Mouse (Mus musculus) midbrain, embryonic 15.5 days (tissue): ENCODE results near the gene Arhgef3. TPM values are rescaled to one million over a fixed set of nuclear protein-coding genes. Genes with fewer than 3 reads are reported as not detected.
"Not testable (repeated sequence)": the region's sequence is repeated elsewhere in the genome, so short reads cannot be mapped to it uniquely, and the experiment has no call there.

Experiments
- ATAC-seq: fragments of 200-750 bp; cut with Nextera tagmentation; replicated peaks from 2 replicates; pipeline ENCODE4 v1.8.0; 2017; ENCODE audit warnings: moderate TSS enrichment
- H3K27ac ChIP-seq: fragments of 300-500 bp; sonication (generic); 2 replicates; pipeline ENCODE4 v1.5.1; 2015; ENCODE audit warnings: mild to moderate bottlenecking, inconsistent platforms
- H3K27me3 ChIP-seq: fragments of 300-500 bp; sonication (generic); replicated peaks from 2 replicates; pipeline ENCODE4 v1.6.1; 2015; ENCODE audit warnings: inconsistent platforms
- H3K36me3 ChIP-seq: fragments of 300-500 bp; sonication (generic); replicated peaks from 2 replicates; pipeline ENCODE4 v1.6.1; 2015; ENCODE audit warnings: inconsistent platforms
- H3K4me1 ChIP-seq: fragments of 300-500 bp; sonication (generic); 2 replicates; pipeline ENCODE4 v1.6.1; 2015; ENCODE audit warnings: inconsistent platforms
- H3K4me2 ChIP-seq: fragments of 300-500 bp; sonication (generic); 2 replicates; pipeline ENCODE4 v1.6.1; 2015; ENCODE audit warnings: inconsistent platforms, mild to moderate bottlenecking, moderate library complexity
- H3K4me3 ChIP-seq: fragments of 300-500 bp; sonication (generic); 2 replicates; pipeline ENCODE4 v1.5.1; 2015; ENCODE audit warnings: mild to moderate bottlenecking, inconsistent platforms
- H3K9ac ChIP-seq: fragments of 300-500 bp; sonication (generic); 2 replicates; pipeline ENCODE4 v1.6.1; 2015; ENCODE audit warnings: mild to moderate bottlenecking, inconsistent platforms
- H3K9me3 ChIP-seq: fragments of 300-500 bp; sonication (generic); 2 replicates; pipeline ENCODE4 v1.6.1; 2016; ENCODE audit warnings: inconsistent platforms
- WGBS: fragments of 180-500 bp; shearing (Covaris S2); methylation state at CpG from one replicate; pipeline ENCODE4 v1.1.7; 2015; ENCODE audit warnings: mixed read lengths; 5-methylcytosine and 5-hydroxymethylcytosine counted together
- polyA plus RNA-seq: library from polyadenylated mRNA; unstranded; fragments of >200 nt; fragmentation: Nextera tagmentation; extraction: Ambion mirVana; gene quantifications from 2 replicates; pipeline ENCODE4 v1.2.1, GENCODE M21; 2015

Arhgef3 gene
- polyA plus RNA-seq, 1 experiment from 2014 or later = 6.8 TPM

DNA sequence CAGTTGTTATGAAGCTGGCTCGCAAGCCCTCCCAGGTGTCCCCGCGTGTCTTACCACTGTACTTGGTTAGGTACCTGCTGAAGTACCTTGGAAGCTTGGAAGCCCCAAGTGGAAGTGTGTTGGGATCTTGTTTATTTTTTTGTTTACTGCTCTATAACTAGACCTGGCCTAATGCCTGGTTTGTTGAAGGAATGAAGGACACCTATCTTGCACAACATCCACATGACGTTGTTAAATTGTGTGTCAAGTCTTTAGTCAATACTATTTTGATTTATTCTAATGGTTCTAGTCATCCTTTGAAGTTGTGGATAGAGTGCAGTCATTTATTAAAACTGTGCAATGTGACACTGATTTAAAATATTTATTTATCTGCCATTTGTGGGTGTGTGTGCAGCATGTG lies 94.8 kb downstream of the Arhgef3 start:
- 97% methylated on average over 4 of the region's 4 CpGs for WGBS
- ATAC-seq = no peak
- Histone ChIP-seq H3K27me3 (no peaks in the 10 kb centered on the region), H3K4me2 (no peak overlapping the region), H3K9ac (no peak overlapping the region), H3K27ac (no peak overlapping the region), H3K4me1 (no peaks in the 10 kb centered on the region), H3K4me3 (no peak overlapping the region), H3K9me3 (no peaks in the 10 kb centered on the region), H3K36me3 (no peaks in the 10 kb centered on the region)

- not testable (repeated sequence) for H3K27me3 ChIP-seq, H3K4me3 ChIP-seq, H3K36me3 ChIP-seq, H3K4me2 ChIP-seq, H3K9me3 ChIP-seq, H3K4me1 ChIP-seq, H3K9ac ChIP-seq, ATAC-seq, H3K27ac ChIP-seq
- WGBS = 79% methylated on average over 9 of the region's 9 CpGs
Measured at GRCm38 (mm10) chr14:27210801-27211200, 96.1 kb downstream of the Arhgef3 start.

GRCm38 (mm10) chr14:27211743-27212445 lies 97.2 kb downstream of the Arhgef3 start:
- whole genome bisulfite sequencing = 90% methylated on average over 2 of the region's 2 CpGs
- H3K27ac ChIP-seq = no peak overlapping the region

GRCm38 (mm10) chr14:27214232-27214631 lies 99.5 kb downstream of the Arhgef3 start:
- Histone ChIP-seq H3K27ac (no peak overlapping the region), H3K9me3 (no peaks in the 10 kb centered on the region), H3K4me3 (no peak overlapping the region), H3K36me3 (no peaks in the 10 kb centered on the region), H3K27me3 (no peaks in the 10 kb centered on the region), H3K9ac (no peak overlapping the region), H3K4me2 (no peak overlapping the region), H3K4me1 (no peaks in the 10 kb centered on the region)
- 79% methylated on average over 2 of the region's 2 CpGs for WGBS
- no peak for ATAC-seq

More at GRCm38 (mm10) chr14:27211743-27212445, 97.2 kb downstream of the Arhgef3 start:
- no peak for ATAC-seq
- Histone ChIP-seq H3K4me1 (no peaks in the 10 kb centered on the region), H3K27me3 (no peaks in the 10 kb centered on the region), H3K4me3 (no peak overlapping the region), H3K9ac (no peak overlapping the region), H3K4me2 (no peak overlapping the region), H3K9me3 (no peaks in the 10 kb centered on the region), H3K36me3 (no peaks in the 10 kb centered on the region)

DNA sequence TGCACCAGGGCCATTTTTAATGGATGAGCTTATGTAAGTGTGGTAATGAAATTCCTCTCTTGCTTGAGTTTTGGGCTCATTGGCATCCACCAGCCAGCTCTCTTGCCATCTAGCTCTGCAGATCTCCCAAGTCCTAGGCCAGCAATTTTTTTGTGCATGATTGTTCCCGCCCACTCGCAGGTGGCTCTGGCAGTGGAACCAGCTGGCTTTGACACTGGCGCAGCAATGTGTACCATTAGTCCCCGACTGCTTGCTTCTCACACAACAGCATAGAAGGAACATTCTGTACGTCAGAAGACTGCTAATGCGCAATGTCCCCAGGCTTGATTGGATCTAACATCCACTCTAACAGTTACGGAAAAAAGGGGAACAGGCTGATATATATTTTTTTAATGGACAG lies 105.0 kb downstream of the Arhgef3 start:
- 86% methylated on average over 7 of the region's 7 CpGs for WGBS
- H3K36me3 ChIP-seq = no peaks in the 10 kb centered on the region
- no peak overlapping the region for H3K9ac ChIP-seq
- H3K27ac ChIP-seq = no peak overlapping the region
- H3K4me1 ChIP-seq = no peaks in the 10 kb centered on the region
- no peaks in the 10 kb centered on the region for H3K9me3 ChIP-seq
- no peak overlapping the region for H3K4me3 ChIP-seq
- ATAC-seq = no peak
- no peak overlapping the region for H3K4me2 ChIP-seq
- no peaks in the 10 kb centered on the region for H3K27me3 ChIP-seq

- 85% methylated on average over 12 of the region's 12 CpGs for WGBS
- no peak for ATAC-seq
- H3K9me3 ChIP-seq = no peaks in the 10 kb centered on the region
- H3K27ac ChIP-seq = no peak overlapping the region
- H3K4me2 ChIP-seq = no peak overlapping the region
- H3K4me1 ChIP-seq = no peaks in the 10 kb centered on the region
- no peaks in the 10 kb centered on the region for H3K27me3 ChIP-seq
- no peak overlapping the region for H3K9ac ChIP-seq
- H3K36me3 ChIP-seq = no peaks in the 10 kb centered on the region
- no peak overlapping the region for H3K4me3 ChIP-seq
Measured at GRCm38 (mm10) chr14:27220297-27220696, 105.6 kb downstream of the Arhgef3 start.

DNA sequence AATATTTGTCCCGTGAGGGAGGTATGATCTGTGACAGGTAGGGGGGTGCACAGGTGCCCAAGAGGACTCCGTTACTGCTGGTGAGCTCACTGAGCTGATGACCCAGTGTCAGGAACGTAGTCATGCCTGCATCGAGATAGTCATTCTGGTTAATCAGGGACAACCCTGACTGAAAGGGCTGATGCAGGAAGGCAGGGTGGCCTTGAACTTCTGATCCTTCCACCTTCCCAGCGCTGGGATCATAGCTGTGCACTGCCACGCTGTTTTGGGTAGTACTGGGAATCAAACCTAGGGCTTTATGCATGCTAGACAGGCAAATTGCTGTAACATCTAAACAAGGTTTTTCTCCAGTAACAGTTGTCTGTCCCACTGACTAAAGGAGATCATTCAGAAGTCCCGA lies 109.9 kb downstream of the Arhgef3 start:
- WGBS = 91% methylated on average over 7 of the region's 7 CpGs
- H3K36me3 ChIP-seq = no peaks in the 10 kb centered on the region
- H3K9ac ChIP-seq = no peak overlapping the region
- H3K27me3 ChIP-seq = no peaks in the 10 kb centered on the region
- H3K9me3 ChIP-seq = no peaks in the 10 kb centered on the region
- H3K27ac ChIP-seq = no peak overlapping the region
- ATAC-seq = no peak
- H3K4me3 ChIP-seq = no peak overlapping the region
- no peak overlapping the region for H3K4me2 ChIP-seq
- H3K4me1 ChIP-seq = no peaks in the 10 kb centered on the region

DNA sequence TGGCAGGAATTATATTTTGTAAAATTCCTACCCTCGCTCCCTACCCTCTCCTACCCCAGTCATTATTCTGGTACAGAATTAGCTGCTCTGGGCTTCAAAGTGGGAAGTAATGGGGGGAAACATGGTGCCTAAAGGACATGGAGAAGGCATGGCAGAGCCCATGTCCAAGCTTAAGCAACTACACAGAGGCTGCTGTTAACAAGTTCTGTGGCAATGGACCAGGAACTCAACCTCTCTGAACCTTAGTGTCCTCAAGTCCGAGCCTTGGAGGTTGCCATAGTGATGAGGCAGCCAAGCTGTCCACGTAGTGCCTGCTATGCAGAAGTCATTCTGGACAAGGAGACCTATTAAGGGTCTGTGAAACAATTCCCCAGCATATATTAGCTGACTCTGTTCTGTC lies 111.6 kb downstream of the Arhgef3 start:
- H3K9ac ChIP-seq = no peak overlapping the region
- WGBS = 54% methylated on average over 3 of the region's 3 CpGs

DNA sequence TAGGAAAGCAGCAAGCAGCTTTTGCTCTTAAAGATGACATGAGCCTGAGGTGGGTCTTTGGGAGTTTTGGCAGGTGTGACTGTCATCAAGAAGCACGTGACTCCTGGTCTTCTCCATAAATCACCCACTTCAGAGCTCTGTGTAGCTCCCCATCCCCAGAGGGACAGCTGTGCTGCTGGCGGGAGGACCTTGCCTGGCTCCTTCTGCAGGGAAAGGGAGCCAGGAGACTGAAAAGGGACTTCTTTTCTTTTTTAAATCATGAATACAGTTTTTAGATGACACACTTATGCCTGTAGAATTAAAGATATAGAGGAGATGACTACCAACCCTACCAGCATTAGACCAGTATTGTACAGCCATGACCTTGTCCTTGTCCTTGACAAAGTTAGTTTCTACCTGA lies 113.6 kb downstream of the Arhgef3 start:
- H3K4me3 ChIP-seq = no peak overlapping the region
- H3K9ac ChIP-seq = no peak overlapping the region
- no peaks in the 10 kb centered on the region for H3K9me3 ChIP-seq
- no peak overlapping the region for H3K4me2 ChIP-seq
- peaks cover 9% of the 10 kb centered on the region for H3K4me1 ChIP-seq
- 75% methylated on average over 2 of the region's 2 CpGs for WGBS
- no peaks in the 10 kb centered on the region for H3K36me3 ChIP-seq
- ATAC-seq = no peak
- no peak overlapping the region for H3K27ac ChIP-seq
- H3K27me3 ChIP-seq = no peaks in the 10 kb centered on the region

More for the DNA sequence above, 111.6 kb downstream of the Arhgef3 start:
- Histone ChIP-seq H3K27ac (no peak overlapping the region), H3K27me3 (no peaks in the 10 kb centered on the region), H3K4me2 (no peak overlapping the region), H3K4me3 (no peak overlapping the region), H3K4me1 (peaks cover 9% of the 10 kb centered on the region), H3K36me3 (no peaks in the 10 kb centered on the region), H3K9me3 (no peaks in the 10 kb centered on the region)
- ATAC-seq = no peak

DNA sequence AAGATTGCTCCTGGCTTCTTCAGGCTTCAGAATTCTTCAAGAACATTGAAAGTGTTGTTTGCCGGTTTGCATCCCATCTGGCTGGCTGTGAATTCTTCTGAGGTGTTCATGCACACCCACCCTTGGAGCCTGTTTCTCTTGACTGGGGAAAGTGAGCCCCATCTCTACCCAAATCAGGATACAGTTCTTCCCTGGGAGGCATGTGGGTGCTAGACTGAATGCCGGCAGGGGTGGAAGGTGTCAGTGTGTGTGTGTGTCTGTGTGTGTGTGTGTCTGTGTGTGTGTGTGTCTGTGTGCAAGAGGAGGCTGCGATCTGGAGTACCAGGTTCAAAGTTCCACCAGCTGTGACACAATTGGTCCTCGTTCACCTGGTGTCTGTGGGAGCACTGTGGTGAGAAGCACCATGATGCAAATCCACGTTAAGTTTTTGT lies 114.3 kb downstream of the Arhgef3 start:
- Histone ChIP-seq H3K9me3 (no peaks in the 10 kb centered on the region), H3K27me3 (no peaks in the 10 kb centered on the region), H3K36me3 (no peaks in the 10 kb centered on the region), H3K4me3 (no peak overlapping the region), H3K27ac (no peak overlapping the region), H3K4me1 (peaks cover 9% of the 10 kb centered on the region), H3K9ac (no peak overlapping the region), H3K4me2 (no peak overlapping the region)
- 84% methylated on average over 5 of the region's 5 CpGs for WGBS
- no peak for ATAC-seq

- no peaks in the 10 kb centered on the region for H3K9me3 ChIP-seq
- no peaks in the 10 kb centered on the region for H3K27me3 ChIP-seq
- WGBS = 54% methylated on average over 16 of the region's 16 CpGs
- peaks cover 9% of the 10 kb centered on the region for H3K4me1 ChIP-seq
- H3K4me3 ChIP-seq = no peak overlapping the region
- H3K9ac ChIP-seq = no peak overlapping the region
- H3K4me2 ChIP-seq = no peak overlapping the region
- no peak overlapping the region for H3K27ac ChIP-seq
- H3K36me3 ChIP-seq = no peaks in the 10 kb centered on the region
- no peak for ATAC-seq
Measured at GRCm38 (mm10) chr14:27229441-27230147, 114.9 kb downstream of the Arhgef3 start.

DNA sequence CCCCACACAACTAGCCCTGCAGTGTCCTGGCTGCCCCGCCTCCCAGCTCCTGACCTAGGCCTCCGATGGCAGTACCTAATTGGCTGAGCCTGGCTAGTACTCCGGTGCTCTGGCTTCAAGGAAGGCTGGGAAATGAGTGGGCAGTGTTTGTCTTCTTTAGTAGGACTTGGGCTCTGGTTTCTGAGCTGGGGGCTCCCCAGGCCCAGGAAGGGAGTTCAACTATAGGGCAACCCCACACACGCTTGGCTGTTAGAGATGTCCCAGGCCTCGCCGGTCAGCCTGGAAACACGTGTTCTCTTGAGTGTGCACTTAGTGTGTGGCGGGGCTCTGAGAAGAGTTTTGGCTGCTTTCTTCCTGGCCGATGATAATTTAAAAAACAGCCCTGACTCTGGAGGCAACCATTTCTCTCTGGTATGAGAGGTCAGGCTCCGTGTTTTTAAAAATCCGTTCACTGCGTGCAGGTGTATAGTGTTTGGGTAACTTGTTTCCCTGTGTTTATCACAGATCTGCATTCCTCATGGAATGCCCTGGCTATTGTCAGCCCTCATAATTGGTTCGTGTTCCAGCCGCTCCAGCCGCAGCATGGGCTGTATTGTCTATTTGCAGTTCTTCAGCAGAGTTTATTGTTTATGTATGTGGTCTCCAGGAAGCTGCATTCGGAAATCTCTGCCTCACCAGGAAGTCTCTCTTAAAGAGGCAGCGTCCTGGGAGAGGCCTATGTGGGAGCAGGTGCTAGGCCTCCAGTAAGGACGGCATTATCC lies 115.7 kb downstream of the Arhgef3 start:
- no peak for ATAC-seq
- no peak overlapping the region for H3K4me3 ChIP-seq
- no peaks in the 10 kb centered on the region for H3K27me3 ChIP-seq
- no peak overlapping the region for H3K27ac ChIP-seq
- no peaks in the 10 kb centered on the region for H3K36me3 ChIP-seq
- no peak overlapping the region for H3K4me2 ChIP-seq
- WGBS = 33% methylated on average over 18 of the region's 18 CpGs
- no peak overlapping the region for H3K9ac ChIP-seq
- no peaks in the 10 kb centered on the region for H3K9me3 ChIP-seq
- peaks cover 9% of the 10 kb centered on the region for H3K4me1 ChIP-seq
